Mouse (Mus musculus) urinary bladder, postnatal 14 days (tissue): ENCODE measurements around the gene Vrk3.
"Not testable (repeated sequence)": the region's sequence is repeated elsewhere in the genome, so short reads cannot be mapped to it uniquely, and the experiment has no call there.

Experiments
- DNase-seq: peaks from one replicate; pipeline ENCODE4 v3.0.0; 2021; ENCODE audit warnings: low spot score

The Vrk3 gene

DNA sequence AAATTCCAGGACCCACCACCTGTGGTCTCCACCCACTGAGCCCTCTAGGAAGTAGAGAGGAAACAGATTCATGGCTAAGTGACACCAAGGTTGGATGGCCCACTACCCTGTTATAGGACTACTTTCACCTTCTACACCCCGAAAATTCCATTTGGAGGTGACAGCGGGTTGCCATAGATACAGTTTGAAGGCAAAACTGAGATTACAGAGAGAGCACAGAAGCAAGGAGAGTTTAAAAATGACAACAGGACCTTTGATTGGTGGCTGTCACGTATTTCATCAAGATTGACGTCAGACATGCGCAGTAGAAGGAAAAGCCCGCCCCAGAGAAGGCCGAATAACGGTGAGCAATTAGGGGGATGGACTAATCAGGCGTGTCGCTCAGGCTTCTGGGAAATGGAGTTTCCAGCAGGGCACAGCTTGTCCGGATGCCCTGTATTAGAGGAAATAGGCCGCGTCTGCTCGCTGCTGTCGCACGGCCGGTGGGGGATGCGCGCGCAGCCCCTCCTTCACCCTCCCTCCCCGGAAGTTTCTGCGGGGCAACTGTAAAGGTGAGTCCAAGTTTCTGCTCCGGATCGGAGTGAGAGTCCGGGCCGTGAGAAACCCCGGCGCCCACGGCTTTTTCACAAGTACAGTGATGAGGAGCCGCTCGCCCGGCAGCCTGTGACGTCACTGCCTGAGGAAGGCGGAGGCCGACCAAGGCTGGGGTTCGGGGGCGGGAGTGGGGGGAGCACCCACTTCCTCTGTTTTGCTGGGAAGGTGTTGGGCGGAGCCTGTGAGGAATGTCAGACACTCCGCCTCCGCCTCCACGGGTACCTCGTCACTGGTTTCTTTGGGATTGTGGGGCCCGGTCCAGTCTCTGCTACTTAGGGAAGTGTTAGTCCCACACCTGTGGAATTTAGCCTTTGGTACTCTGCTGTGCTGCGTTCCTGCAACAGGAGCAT is at the start of gene Vrk3:
TSS of gene Vrk3 (plus strand) at position 313 of the 944 bp plus-strand sequence.
- DNase-seq: peak; percentile 94

DNA sequence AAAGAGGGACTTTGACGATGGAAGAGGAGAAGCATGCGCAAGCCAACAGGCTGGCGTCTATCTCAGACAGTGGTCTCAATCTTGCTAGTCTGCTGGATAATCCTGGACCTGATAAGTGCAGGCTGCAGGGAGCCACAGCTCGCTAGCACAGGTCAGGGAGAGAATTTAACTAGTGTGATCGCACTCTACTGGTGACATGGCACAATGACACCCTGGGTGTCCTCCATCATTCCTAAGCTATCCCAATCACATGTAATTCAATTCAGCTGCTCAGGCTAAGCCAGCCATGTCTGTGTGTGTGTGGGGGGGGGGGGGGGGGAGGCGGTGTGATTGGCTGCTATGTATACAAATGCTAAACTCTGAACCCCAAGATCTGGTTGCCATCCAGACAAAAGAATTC is 46.3 kb upstream of the Vrk3 start:
- peak; percentile 19 for DNase-seq

DNA sequence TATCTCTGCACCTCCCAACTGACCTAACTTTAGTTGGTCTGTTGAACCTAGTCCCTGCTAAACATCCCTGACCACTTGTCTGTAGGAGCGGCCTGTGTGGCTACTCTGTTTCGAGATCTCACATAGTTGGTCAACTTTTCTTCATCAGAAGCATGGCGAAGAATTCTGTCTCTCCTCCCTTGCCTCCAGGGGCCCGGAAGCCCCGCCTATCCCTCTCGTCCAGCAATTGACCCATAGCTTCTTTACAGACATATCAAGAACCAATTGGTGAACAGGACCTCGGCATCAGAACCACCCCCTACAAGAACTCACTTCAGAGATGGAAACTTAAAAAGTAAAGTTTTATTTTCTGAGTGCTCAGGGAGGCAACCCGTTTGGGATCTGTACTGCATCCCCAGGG is 45.2 kb upstream of the Vrk3 start:
- DNase-seq: no peak

DNA sequence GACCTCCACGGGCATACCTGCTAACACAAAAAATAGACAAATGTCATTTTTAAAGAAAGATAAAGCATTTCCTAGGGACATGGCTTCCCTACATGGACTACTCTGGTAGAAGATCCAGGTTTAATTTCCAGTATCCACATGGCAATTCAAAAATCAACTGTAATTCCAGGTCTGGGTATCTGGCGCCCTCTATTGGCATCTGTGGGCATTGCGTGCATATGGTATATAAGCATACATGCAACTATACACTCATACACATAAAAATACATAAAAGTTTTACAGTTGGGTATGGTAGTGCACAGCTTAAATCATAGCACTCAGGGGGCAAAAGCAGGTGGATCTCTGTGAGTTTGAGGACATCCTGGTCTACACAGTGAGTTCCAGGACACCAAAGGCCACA is 43.9 kb upstream of the Vrk3 start:
- DNase-seq: peak; percentile 27

DNA sequence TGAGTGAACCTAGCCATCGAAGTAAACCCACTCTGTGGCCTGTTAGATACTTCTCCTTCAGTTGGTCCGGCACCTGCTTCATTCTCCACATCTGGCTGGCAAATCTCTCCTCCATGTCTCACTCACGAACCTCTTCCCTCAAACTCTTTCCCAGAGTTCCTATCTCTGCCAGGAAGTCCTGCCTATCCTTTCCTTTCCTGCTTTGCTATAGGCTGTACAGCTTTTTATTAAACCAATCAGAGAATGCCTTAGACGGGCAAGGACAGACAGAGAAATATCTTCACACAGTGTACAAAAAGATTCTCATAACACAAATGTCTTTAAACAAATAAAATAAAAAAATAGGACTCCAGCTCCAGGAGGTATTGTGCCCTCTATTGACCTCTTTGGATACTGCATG is 43.1 kb upstream of the Vrk3 start:
- no peak for DNase-seq

DNA sequence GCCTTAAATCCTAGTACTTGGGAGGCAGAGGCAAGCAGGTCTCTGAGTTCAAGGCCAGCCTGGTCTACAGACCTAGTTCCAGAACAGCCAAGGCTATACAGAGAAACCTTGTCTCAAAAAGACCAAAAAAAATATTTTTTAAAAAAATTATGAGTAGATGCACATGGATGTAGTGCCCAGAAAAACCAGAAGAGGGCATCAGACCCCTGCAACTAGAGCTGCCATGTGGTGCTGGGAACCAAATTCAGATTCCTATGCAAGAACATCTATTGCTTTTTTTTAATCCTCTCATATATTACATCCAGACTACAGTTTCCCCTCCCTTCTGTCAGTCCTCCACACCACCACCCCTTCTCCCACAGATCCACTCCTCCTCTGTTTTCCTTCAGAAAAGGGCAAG is 41.9 kb upstream of the Vrk3 start:
- DNase-seq: no peak

DNA sequence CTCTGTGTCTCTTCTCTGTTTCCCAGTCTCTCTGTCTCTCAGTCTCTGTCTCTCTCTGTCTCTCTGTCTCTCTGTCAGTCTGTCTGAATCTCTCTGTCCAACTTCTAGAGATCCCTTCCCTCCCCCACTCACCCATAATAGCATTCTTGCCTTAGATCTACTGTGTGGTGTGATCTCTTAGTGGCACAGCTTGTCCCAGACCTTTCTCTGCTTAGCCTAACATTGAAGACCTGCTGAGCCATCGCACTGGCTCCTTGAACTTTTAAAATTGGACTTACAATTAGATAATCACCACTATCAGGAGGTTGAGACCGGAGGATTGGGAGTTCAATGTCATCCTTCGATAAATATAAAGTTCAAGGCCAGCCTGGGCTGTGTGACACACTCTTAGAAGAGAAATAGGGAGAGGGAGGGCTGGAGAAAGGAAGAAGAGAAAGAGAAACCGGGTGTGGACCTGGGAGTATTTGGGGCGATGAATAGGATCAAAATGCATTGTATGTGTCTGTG is 41.0 kb upstream of the Vrk3 start:
- no peak for DNase-seq

DNA sequence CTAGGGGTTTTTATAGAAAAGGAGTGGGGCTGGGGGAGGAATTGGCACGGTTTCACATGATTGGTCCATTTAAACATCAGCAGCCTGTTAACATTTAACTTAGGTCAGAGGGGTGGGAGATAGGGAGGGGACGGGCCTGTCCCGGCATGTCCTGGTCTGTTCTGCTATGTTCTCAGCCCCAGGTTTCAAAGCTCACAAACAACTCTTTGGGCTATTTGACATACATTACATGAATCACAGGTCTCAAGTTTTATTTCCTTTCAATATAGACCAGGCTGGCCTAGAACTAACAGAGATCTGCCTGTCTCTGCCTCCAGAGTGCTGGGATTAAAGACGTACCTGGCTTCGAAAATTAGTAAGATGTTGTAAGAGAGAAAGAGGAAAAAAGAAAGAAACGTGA is 40.1 kb upstream of the Vrk3 start:
- DNase-seq: not testable (repeated sequence)

DNA sequence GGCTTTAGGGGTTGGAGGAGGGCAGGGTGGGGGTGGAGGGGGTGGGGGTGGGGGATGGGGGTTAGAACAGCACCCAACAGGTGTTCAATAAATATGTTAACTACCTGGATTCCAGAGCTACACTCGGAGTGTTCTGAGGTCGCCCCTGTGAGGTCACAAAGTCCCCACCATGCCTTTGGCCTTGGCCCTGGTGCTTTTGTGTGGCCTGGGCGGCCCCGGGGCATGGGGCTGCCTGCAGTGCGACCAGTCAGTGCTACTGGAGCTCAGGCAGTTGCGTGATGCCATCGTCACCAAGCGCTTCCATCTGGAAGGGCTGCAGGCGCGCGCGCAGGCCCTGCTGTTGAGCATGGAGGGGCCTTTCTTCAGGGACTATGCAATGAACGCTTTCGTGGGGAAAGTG is 39.6 kb upstream of the Vrk3 start, which contains the start of gene Izumo2:
TSS of gene Izumo2 (plus strand) at position 169 of the 400 bp plus-strand sequence.
- no peak for DNase-seq

DNA sequence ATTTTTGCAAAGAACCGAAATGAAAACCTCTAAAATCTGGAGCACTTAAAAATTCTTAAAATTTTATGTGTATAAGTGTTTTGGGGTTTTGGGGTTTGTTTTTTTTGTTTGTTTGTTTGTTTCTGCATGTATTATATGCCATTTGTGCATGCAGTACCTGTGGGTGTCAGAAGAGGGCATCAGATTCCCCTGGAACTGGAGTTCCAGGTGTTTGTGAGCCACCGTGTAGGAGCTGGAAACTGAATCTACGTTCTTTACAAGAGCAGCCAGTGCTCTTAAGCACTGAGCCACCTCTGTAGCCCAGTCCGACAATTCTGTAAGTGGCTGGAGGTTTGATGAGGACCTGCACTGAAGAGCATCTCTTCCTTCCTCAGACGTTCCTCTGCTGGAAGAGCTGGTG is 38.3 kb upstream of the Vrk3 start:
- no peak for DNase-seq

DNA sequence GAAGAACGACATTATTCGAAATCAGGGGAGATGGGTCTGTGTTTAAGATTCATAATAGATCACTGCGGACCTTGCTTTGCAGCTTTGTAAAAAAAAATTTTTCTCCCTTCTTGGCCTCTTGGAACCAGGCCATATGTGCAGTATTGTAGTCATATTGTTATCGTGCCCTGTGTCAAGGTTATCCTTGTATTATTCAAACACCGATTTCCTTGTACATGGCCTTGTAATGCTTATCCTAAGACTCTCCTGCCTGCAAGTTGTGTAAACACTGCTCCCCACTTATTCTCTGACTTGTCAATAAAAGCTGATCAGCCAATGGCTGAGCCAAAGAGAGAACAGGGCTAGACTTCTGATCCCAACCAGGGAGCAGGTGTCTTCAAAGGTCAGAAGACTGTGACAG is 26.2 kb upstream of the Vrk3 start:
- DNase-seq: no peak

DNA sequence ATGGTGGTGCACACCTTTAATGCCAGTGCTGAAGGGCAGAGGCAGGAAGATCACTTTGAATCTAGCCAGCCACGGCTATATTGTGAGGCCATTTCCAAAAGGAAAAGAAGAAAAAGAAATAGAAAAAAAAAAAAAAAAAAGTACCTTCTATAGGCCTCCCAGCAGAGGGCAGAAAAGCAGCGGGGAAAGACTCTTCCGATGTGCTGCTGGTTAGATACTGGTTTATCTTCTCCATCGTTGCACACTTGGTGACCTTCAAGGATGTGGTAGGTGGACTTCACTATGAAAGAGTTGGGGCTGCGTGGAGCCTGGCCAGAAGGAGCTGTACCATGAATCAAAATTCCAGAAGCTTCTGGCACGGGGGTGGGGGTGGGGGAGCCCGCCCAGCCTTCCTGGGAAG is 23.9 kb upstream of the Vrk3 start:
- no peak for DNase-seq

DNA sequence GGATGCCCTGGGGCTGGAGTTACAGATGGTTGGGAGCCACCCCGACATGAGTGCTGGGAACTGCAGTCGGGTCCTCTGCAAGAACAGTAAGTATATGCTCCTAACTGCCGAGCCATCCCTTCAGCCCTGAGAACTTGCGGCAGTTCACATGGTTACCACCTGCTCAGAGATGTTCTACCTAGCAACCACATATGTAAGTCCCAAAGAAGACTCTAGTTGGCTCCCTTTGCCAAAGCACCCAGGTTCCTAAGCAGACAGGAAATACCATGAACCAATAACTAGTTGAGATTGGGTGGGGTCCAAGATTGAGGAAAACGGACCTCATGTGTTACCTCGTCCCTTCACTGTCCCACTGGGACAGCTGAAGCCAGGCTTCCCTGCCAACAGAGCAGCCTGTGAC is 21.9 kb upstream of the Vrk3 start:
- no peak for DNase-seq

DNA sequence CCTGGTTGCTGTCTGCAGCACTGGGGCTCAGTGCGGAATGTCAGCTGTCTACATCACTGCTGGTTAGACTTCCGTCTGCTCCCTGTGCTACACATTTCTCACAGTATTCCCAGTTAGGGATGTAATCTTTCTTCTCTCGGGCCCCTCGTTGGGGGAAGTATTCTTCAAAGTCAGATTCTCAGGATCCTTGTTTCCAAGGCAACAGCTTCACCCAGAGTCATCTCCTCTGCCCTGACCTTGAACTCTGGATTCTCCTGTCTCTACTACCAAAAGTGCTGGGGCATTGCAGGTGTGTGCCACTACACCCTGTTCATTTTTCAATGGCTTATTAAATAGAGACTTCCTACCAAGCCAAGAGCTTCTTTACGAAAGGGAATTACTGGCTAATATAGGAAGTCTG is 21.1 kb upstream of the Vrk3 start:
- DNase-seq: no peak

DNA sequence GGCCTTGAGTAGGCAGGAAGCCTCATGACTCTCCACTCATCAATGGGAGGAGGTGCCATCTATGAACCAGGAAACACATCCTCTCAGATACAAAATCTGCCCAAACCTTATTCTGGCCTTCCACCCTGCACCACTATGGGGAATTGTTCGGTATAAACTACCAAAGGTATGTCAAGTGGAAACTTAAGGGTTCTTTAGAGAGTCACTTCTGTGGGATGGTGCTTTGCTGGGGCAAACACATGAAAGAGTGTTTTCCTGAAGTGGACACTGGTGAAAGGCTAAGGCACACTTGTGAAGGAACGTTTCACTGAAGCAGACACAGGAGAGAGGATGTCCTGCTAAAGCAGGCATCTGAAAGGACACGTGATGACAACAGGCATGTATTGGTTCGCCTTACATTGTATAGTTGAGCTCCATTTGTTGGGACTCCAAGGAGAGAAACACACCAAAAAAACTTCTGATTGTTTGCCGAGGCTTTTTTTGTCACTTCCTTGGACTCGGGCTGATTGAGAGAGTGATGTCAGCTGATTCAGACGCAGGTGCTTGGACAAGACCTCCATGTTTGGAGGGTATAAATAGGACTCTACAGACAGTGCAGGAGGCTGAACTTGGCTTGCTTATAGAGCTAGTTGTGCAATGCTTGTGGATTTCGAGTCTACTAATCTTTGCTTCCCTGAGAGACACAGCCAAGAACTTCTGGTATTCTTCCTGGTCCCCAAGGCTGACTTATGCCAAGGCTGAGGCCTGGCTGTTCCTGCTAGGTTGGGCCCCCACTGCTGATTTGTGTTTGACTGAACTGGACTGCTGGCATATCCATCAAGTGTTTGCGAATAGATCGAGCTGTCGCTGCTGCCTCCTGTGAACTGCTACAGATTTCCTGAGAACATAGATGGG is 19.9 kb upstream of the Vrk3 start:
- DNase-seq: no peak

DNA sequence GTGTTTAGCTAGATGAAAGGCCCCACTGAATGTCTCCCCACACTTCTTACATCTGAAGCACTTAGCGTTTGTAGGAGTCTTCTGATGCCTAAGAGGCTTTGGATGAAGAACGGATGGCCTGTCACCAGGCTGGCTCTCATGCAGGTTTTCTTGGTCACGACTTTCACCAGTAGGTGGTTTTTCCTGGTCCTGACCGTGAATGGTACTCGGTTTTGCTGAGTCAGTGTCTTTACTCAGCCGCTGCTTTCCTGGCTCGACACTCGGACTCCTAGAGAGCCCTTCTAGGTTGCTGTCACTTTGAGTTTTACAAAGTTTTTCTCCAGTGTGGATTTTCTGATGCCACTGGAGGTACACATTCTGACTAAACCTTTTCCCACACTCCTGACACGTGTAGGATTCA is 14.5 kb upstream of the Vrk3 start:
- no peak for DNase-seq

DNA sequence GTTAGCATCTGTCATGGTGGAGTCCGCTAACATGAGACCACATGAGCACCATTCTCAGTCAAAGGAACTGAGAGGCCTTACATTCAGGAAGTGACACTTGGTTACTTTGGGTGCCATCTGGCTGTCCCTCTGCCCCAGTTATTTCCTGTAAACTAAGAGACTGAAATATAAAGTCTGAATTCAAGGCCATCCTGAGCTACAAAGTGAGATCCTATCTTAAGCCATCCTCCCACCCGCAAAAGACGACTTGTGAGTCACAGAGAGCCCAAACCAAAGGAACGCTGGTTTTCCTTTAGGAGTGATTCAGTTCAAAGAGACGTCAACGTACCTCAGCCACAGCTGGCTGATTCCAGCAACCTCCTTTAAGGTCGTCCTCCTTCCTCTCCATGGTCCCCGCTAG is 6.9 kb upstream of the Vrk3 start:
- no peak for DNase-seq

DNA sequence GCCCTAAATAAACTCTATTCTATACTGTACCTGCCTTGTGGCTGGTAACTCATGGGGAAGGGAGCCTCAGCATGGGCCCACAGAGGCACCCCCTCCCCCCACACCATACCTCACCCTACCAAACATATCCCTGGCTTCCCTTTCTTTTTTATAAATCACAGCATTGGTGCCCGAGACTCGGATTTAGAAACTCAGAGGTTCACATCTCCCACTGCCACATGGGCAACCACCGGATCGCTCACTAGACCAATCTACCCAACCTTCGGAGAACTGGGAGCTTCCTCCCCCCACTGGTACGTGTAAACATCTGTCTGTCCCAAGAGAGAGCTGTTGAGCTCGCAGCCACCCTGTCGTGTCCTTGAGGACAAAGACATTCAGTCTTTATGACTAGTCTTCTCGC is 3.9 kb upstream of the Vrk3 start:
- DNase-seq: no peak

DNA sequence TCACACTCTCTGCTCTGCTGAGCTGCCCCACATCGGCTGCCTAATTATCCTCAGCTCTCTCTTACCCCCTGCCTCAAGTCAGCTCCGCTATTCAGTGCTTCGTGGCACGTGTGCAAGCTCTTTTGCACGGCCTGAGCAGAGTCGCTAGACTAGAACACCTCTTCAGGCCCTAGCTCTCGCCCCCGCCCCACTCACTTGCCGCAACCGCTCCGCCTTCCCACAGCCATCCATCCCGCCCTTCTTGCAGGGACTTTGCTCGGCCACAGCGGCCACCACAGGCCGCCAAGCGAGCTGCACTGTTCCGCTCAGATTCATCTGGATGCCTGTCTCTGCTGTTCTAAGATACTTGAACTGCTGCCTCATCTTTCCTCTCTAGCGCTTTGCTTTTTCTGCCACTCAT is 3.1 kb upstream of the Vrk3 start:
- DNase-seq: peak; percentile 78

DNA sequence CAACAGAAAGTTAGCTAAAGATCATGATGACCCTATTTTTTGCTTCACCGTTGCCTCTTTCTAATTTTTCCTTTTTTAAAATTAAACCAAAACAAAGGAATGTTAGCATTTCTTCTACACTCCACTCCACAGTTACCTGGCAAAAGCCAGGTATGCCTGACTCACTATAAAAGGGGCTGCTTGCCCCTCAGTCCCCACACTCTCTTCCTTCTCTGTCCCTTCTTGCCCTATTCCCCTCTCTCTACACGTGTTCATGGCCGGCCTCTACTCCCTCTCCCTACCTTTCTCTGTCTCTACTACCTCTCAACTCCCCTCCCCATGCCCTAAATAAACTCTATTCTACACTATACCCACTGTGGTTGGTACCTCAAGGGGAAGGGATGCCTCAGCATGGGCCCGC is 1.1 kb upstream of the Vrk3 start:
- no peak for DNase-seq

DNA sequence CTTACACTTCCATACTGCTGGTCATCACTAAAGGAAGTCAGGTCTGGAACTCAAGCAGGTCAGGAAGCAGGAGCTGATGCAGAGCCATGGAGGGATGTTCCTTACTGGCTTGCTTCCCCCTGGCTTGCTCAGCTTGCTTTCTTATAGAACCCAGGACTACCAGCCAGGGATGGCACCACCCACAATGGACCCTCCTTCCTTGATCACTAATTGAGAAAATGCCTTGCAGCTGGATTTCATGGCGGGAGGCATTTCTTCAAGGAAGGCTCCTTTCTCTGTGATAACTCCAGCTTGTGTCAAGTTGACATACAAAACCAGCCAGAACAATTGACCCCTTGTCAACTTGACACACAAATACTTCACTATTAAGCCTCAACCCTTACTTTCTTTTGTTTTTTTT is 2.7 kb downstream of the Vrk3 start, which contains the start of gene Zfp473:
TSS of gene Zfp473 (minus strand) at position 101 of the 400 bp plus-strand sequence.
- DNase-seq: not testable (repeated sequence)

DNA sequence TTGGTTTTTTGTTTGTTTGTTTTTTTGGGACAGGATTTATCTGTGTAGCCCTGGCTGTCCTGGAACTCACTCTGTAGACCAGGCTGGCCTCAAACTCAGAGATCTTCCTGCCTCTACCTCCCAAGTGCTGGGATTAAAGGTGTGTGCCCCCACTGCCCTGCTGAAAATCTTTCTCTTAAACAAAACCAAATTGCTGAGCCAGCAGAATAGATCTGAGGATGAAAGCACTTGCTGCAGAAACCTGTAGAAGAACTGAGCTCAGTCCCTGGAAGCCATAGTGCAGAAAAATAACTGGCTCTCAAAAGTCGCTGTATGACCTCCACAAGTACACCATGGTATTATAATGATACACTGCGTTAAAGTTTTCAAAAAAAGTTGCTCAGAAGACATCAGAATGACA is 9.0 kb downstream of the Vrk3 start:
- DNase-seq: no peak

DNA sequence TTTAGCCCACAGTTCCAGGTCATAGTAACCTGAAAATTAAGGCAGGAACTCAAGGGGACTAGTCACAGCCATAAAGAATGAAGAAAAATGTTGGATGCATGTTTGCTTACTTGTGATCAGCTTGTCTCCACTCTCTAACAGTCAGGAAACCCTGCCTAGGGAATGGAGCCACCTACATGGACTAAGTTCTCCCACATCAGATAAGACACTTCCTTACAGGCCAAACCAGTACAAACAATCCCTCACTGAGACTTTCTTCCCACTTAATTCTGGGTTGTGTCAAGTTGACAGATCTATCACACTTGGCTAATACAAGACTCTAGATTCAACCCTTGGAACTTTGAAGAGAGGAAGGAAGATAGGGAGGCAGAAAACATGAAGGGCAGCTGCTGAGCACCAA is 12.2 kb downstream of the Vrk3 start:
- DNase-seq: no peak
